Mouse (Mus musculus) midbrain, embryonic 11.5 days (tissue): ENCODE measurements around the gene Nhsl1. TPM values are rescaled to one million over a fixed set of nuclear protein-coding genes. Genes with fewer than 3 reads are reported as not detected.
"Not testable (repeated sequence)": the region's sequence is repeated elsewhere in the genome, so short reads cannot be mapped to it uniquely, and the experiment has no call there.

Source experiments
- ATAC-seq: fragments of 200-750 bp; cut with Nextera tagmentation; 2 replicates; pipeline ENCODE4 v1.8.0; 2017; ENCODE audit warnings: moderate TSS enrichment, moderate library complexity; ENCODE audit not compliant: low FRiP score
- DNase-seq: peaks from one replicate; pipeline ENCODE4 v3.0.0; 2015; ENCODE audit warnings: low spot score; ENCODE audit errors: missing footprints
- H3K27ac ChIP-seq: fragments of 300-500 bp; sonication (generic); 2 replicates; pipeline ENCODE4 v1.5.1; 2014; ENCODE audit warnings: low read depth, low read length
- H3K27me3 ChIP-seq: fragments of 300-500 bp; sonication (generic); 2 replicates; pipeline ENCODE4 v1.6.1; 2014; ENCODE audit warnings: mild to moderate bottlenecking, low read length, moderate library complexity, mixed read lengths; ENCODE audit not compliant: control insufficient read depth, insufficient read depth
- H3K36me3 ChIP-seq: fragments of 300-500 bp; sonication (generic); 2 replicates; pipeline ENCODE4 v1.6.1; 2014; ENCODE audit warnings: mild to moderate bottlenecking, low read length, moderate library complexity, mixed read lengths; ENCODE audit not compliant: control insufficient read depth, insufficient read depth
- H3K4me1 ChIP-seq: fragments of 300-500 bp; sonication (generic); 2 replicates; pipeline ENCODE4 v1.6.1; 2014; ENCODE audit warnings: low read length; ENCODE audit not compliant: control insufficient read depth, insufficient read depth
- H3K4me2 ChIP-seq: fragments of 300-500 bp; sonication (generic); 2 replicates; pipeline ENCODE4 v1.6.1; 2014; ENCODE audit warnings: mild to moderate bottlenecking, moderate library complexity
- H3K4me3 ChIP-seq: fragments of 300-500 bp; sonication (generic); 2 replicates; pipeline ENCODE4 v1.5.1; 2014; ENCODE audit warnings: low read depth, low read length
- H3K9ac ChIP-seq: fragments of 300-500 bp; sonication (generic); 2 replicates; pipeline ENCODE4 v1.6.1; 2014; ENCODE audit warnings: low read length
- H3K9me3 ChIP-seq: fragments of 300-500 bp; sonication (generic); 2 replicates; pipeline ENCODE4 v1.6.1; 2016; ENCODE audit warnings: low read length; ENCODE audit not compliant: control insufficient read depth
- WGBS: fragments of 180-500 bp; shearing (Covaris S2); extraction: QIAGEN DNeasy Blood & Tissue Kit; methylation state at CpG from one replicate; pipeline ENCODE4 v1.1.7; 2014; 5-methylcytosine and 5-hydroxymethylcytosine counted together
- polyA plus RNA-seq: library from polyadenylated mRNA; unstranded; fragments of >200 nt; fragmentation: Nextera tagmentation; extraction: Ambion mirVana; gene quantifications from 2 replicates; pipeline ENCODE4 v1.2.1, GENCODE M21; 2014

Nhsl1 gene
- polyA plus RNA-seq, 1 experiment from 2014 or later: 15.3 TPM

DNA sequence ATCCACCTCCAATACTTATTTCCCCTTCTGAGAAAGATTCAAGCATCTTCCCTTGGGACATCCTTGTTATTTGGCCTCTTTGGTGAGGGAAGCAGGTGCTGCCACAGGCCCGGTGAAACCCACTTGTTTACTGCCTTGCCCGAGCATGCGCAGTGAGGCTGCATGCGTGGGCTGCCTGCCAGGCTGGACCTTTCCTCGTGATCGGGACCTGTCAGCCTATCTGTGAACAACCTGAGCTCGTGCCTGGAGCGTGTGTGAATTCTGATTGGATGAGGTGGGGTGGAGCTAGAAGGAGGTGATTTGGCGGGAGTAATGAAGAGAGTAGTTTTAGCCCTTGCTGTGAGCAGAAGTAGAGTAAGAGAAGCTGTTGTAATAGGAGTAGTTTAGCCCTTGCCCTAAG is 240.3 kb downstream of the Nhsl1 start:
- not testable (repeated sequence) for H3K4me3 ChIP-seq, H3K4me1 ChIP-seq, H3K9me3 ChIP-seq, H3K9ac ChIP-seq, ATAC-seq, H3K27ac ChIP-seq, DNase-seq, H3K36me3 ChIP-seq, H3K4me2 ChIP-seq, H3K27me3 ChIP-seq
- WGBS: 82% methylated on average over 9 of the region's 9 CpGs

- H3K4me3 ChIP-seq: no peak overlapping the region
- H3K27me3 ChIP-seq: no peaks in the 10 kb centered on the region
- no peak overlapping the region for H3K27ac ChIP-seq
- H3K36me3 ChIP-seq: no peaks in the 10 kb centered on the region
- H3K4me2 ChIP-seq: no peak overlapping the region
- no peaks in the 10 kb centered on the region for H3K4me1 ChIP-seq
- WGBS: 54% methylated on average over 5 of the region's 5 CpGs
- H3K9me3 ChIP-seq: no peaks in the 10 kb centered on the region
- DNase-seq: no peak
- H3K9ac ChIP-seq: no peak overlapping the region
- ATAC-seq: no peak
Measured at GRCm38 (mm10) chr10:18561445-18561844, 242.7 kb downstream of the Nhsl1 start.

- H3K4me1 ChIP-seq: no peaks in the 10 kb centered on the region
- DNase-seq (peak; percentile 91), ATAC-seq (no peak)
- no peak overlapping the region for H3K4me3 ChIP-seq
- H3K27ac ChIP-seq: no peak overlapping the region
- H3K27me3 ChIP-seq: no peaks in the 10 kb centered on the region
- no peak overlapping the region for H3K9ac ChIP-seq
- H3K4me2 ChIP-seq: no peak overlapping the region
- WGBS: 10% methylated on average over 4 of the region's 4 CpGs
- H3K9me3 ChIP-seq: no peaks in the 10 kb centered on the region
- H3K36me3 ChIP-seq: no peaks in the 10 kb centered on the region
Measured at GRCm38 (mm10) chr10:18562940-18563339, 244.2 kb downstream of the Nhsl1 start.

DNA sequence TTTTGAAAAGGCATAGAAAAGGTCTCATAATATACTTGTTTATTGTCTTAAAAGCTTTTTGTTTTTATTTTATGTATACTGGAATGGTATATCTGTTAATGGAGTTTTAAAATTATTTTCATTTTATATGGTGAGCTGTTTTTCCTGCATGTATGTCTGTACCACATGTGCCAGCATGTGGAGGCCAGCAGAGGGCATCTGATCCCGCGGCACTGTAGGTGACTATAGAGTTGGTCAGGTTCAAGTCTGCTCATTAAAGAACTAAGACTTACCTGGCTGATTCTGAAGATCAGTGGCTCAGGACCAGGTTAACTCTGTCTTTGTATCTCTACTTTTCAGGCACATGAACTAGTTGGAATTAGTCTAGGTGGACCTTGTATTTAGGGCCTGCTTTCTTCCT is 253.8 kb downstream of the Nhsl1 start:
- no peak overlapping the region for H3K9ac ChIP-seq
- no peak for ATAC-seq
- WGBS: 64% methylated on average over 2 of the region's 2 CpGs
- H3K4me2 ChIP-seq: no peak overlapping the region
- no peak overlapping the region for H3K27ac ChIP-seq
- DNase-seq: no peak
- no peak overlapping the region for H3K4me3 ChIP-seq
- H3K36me3 ChIP-seq: no peaks in the 10 kb centered on the region
- H3K4me1 ChIP-seq: no peaks in the 10 kb centered on the region
- no peaks in the 10 kb centered on the region for H3K9me3 ChIP-seq
- no peaks in the 10 kb centered on the region for H3K27me3 ChIP-seq

Other genes with a start within 250 kb of the Nhsl1 start
- gene Ect2l, start 108.1 kb upstream of the Nhsl1 start, polyA plus RNA-seq: 0.22 TPM in 2 replicates
- gene Ccdc28a, start 84.0 kb upstream of the Nhsl1 start, polyA plus RNA-seq: 6.4 and 7.0 TPM in 2 replicates
- 12.3 and 14.6 TPM in 2 replicates for gene Hebp2, start 227.1 kb downstream of the Nhsl1 start, polyA plus RNA-seq